Mouse (Mus musculus) lung, postnatal 10 days (tissue): ENCODE measurements at regions not wholly inside any gene's neighbourhood (a gene's known extent, or its start where the extent isn't known, plus 50 kb on each side); places are given as distances from the start of the nearest gene placed in this dataset.

ENCODE experiments used
- DNase-seq: peaks from one replicate; pipeline ENCODE4 v3.0.0; 2021

- no peak for DNase-seq
These were observed 55.9 kb upstream of the Fam19a1 start for GRCm38 (mm10) chr6:96057011-96057410.

GRCm38 (mm10) chr6:96057575-96058159, 55.3 kb upstream of the Fam19a1 start:
- DNase-seq, result no peak

GRCm38 (mm10) chr6:96061979-96062378, 51.0 kb upstream of the Fam19a1 start:
- DNase-seq, result no peak
